Mouse (Mus musculus) cerebellum, adult (tissue): ENCODE results near the gene Auts2.

Experiments used
- ATAC-seq: cut with Nextera tagmentation; 2 replicates; pipeline ENCODE4 v1.9.2; 2017; ENCODE audit warnings: mild to moderate bottlenecking, moderate library complexity, mixed read lengths; ENCODE audit not compliant: insufficient number of reproducible peaks, low FRiP score, low TSS enrichment

Auts2 gene

GRCm38 (mm10) chr5:131718013-131718412 is 825.1 kb downstream of the Auts2 start:
- no peak for ATAC-seq

- ATAC-seq = no peak
Measured at GRCm38 (mm10) chr5:131717359-131717965, 825.7 kb downstream of the Auts2 start.

GRCm38 (mm10) chr5:131714979-131715378 is 828.2 kb downstream of the Auts2 start:
- no peak for ATAC-seq

GRCm38 (mm10) chr5:131712441-131712840 is 830.7 kb downstream of the Auts2 start:
- ATAC-seq = no peak

GRCm38 (mm10) chr5:131711474-131712129 is 831.5 kb downstream of the Auts2 start:
- ATAC-seq = no peak

- ATAC-seq = no peak
Measured at GRCm38 (mm10) chr5:131710735-131711473, 832.2 kb downstream of the Auts2 start.

GRCm38 (mm10) chr5:131707471-131707870 is 835.7 kb downstream of the Auts2 start:
- no peak for ATAC-seq

GRCm38 (mm10) chr5:131703729-131704128 is 839.4 kb downstream of the Auts2 start:
- no peak for ATAC-seq

GRCm38 (mm10) chr5:131702840-131703392 is 840.2 kb downstream of the Auts2 start:
- no peak for ATAC-seq

GRCm38 (mm10) chr5:131698900-131699299 is 844.2 kb downstream of the Auts2 start:
- ATAC-seq = no peak

GRCm38 (mm10) chr5:131690781-131691180 is 852.4 kb downstream of the Auts2 start:
- no peak for ATAC-seq

- ATAC-seq = no peak
Measured at GRCm38 (mm10) chr5:131686956-131687618, 856.1 kb downstream of the Auts2 start.

- ATAC-seq = no peak
Measured at GRCm38 (mm10) chr5:131680127-131680845, 862.9 kb downstream of the Auts2 start.

- no peak for ATAC-seq
Measured at GRCm38 (mm10) chr5:131679523-131679922, 863.6 kb downstream of the Auts2 start.

- no peak for ATAC-seq
Measured at GRCm38 (mm10) chr5:131677518-131677917, 865.6 kb downstream of the Auts2 start.

- no peak for ATAC-seq
Measured at GRCm38 (mm10) chr5:131673696-131674095, 869.4 kb downstream of the Auts2 start.

GRCm38 (mm10) chr5:131665068-131665467 is 878.1 kb downstream of the Auts2 start:
- no peak for ATAC-seq

GRCm38 (mm10) chr5:131664657-131665056 is 878.5 kb downstream of the Auts2 start:
- no peak for ATAC-seq

GRCm38 (mm10) chr5:131662657-131663056 is 880.5 kb downstream of the Auts2 start:
- no peak for ATAC-seq
